Mouse (Mus musculus): ENCODE results near the gene Cd79a.
"Not testable (repeated sequence)": the region's sequence is repeated elsewhere in the genome, so short reads cannot be mapped to it uniquely, and the experiment has no call there.

Cd79a gene

DNA sequence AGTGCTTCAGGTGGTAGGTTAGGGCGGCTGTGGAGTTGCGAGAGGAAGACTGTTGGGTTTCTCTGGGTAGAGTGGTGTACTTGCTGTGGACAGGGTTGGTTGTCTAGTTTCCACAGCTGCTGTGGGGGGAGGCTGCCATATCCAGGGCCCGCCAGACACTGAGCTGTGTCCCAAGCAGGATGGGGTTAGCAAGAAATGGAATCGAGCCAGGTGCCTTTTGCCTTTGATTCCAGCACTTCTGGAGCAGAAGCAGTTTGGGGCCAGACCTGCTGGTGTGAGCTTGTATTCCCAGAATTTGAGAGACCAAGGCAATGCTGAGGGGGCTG lies 10.9 kb upstream of the Cd79a start:
- no peak for DNase-seq

DNA sequence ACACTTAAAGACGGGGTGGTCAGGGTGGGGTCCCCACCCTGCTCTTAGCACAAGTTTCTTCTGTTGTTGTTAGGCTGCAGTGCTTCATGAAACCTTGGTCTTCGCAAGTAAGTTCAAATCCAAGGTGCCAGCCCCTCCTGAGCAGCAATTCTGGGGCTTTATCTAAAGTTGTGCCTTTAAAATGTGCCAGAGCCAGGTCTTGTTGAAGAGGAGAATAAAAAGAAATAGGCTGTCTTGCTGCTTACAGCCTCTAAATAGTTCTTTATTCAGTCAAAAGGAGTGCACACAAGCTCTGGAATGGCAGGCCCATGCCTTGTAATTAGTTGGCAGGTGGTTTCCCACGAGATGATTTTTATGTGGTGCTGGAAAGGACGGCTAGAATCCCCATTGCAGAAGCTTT lies 10.1 kb upstream of the Cd79a start:
- DNase-seq: no peak

DNA sequence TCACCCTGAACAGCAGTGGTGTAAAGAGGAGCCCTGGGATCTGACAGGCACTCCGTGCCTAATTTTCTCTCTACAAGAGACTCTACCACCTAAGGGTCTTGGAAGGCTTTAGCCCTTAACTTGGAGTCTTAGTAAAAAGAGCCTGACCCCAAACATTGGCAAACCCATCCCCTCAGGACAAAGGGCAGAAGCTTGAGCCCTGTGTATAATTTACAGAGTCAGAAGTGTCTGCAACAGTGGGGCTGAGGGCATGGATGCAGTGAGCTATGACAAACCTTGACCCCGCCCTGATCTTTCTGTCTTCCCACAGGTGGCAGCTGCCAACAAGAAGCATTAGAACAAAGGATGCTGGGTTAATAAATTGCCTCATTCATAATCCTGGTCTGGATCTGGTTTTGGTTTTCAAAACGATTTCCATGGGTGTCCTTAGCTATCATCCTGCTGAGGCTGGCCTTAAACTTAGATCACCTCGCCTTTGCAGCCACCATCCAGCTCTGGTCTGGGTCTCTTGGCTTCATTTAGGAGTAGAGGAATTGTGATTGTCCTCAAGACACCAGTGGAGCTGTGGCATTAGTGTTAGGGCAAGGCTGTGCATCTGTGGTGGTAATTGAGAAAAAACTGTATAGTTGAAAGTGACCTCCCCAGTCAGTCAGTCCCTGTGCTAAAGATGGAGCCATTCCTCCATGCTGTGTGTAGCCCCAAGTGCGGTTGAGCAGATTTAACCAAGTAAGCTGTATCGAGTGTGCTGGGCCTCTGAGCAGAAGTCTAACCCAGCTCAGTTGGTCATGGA lies 7.6 kb upstream of the Cd79a start:
- DNase-seq: no peak

DNA sequence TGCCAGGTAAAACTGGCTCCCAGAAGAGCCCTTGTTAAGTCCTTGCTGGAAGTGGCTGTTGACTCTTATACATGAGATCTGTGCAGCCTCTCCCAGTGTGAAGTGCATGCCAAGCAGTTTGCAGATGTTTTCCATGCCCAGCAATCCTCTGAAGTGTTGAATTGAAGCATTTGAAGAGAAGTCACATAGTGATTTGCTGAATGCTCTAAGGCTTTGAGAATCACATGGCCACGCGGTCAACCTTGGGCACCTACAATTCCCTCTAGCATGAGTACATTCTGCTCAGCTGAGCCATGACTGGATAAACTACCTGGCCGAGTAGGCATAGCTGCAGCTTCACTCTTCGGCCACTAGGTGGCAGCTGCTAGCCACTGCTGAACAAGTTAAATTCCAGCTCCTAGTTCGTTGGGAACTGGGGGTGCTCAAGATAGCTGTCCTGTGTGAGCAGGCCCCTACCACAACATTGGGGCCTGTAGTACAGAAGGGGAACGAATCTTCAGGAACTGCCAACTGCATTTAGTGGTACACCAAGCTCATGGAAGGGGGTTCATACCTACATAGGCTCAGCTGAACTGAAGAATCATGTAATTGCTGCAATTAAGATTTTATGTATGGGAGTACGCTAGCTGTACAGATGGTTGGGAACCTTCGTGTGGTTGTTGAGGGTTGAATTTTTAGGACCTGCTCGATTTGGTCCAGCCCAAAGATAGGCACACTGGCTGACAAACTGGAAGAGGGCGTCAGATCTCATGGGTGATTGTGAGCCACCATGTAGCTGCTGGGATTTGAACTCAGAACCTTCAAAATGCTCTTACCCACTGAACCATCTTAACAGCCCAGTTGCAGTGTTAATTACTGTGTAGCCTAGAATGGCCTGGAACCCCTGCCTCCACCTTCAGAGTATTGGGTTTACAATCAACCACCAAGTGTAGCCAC lies 6.6 kb upstream of the Cd79a start:
- DNase-seq: peak; percentile 81 to 82

DNA sequence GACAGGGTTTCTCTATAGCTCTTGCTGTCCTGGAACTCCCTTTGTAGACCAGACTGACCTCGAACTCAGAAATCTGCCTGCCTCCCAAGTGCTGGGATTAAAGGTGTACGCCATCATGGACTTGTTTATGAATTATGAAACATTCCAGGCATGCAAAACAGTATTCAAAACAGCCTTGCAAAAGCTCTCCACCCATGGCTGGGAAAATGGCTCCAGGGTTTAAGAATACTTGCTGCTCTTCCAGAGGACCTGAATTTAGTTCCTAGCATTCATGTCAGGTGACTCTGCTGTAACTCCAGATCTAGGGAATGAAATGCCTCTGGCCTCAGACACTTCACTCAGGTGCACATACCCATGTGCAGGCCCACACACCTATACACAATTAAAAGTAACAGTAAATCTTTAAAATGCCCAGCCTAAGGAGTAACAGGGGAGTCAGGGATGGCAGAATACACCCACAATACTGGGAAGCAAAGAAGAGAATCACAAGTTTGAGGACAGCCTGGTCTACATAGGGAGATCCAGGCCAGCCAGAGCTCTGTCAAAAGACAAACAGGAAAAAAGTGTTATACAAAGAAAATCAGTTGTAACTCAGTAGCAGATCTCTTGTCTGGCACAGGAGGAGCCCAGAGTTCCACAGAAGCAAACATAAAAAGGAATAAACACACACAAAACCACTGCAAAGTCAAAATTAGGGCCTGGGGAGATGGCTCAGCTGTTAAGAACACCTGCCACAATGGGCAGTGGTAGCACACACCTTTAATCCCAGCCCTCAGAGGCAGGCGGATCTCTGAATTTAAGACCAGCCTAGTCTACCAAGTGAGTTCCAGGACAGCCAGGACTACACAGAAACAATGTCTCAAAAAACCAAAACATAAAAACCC lies 5.7 kb upstream of the Cd79a start:
- no peak for DNase-seq

DNA sequence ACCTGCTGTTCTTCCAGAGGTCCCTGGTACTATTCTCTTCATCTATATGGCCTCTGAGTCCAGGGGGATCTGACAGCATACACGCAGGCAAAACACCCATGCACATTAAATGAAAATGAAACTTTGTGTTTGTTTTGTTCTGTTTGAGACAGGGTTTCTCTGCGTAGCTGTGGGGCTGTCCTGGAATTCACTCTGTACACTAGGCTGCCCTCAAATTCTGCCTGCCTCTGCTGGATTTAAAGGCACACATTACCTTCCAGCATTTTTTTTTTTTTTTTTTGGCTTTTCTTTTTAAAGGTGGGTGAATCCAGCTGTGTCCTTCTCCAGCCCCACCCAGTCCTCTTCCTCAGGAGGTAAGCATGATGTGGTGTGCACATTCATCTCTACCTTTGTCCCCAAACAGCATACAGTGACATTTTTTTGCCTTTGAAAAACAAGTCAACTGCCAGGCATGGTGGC lies 5.0 kb upstream of the Cd79a start:
- DNase-seq: no peak

DNA sequence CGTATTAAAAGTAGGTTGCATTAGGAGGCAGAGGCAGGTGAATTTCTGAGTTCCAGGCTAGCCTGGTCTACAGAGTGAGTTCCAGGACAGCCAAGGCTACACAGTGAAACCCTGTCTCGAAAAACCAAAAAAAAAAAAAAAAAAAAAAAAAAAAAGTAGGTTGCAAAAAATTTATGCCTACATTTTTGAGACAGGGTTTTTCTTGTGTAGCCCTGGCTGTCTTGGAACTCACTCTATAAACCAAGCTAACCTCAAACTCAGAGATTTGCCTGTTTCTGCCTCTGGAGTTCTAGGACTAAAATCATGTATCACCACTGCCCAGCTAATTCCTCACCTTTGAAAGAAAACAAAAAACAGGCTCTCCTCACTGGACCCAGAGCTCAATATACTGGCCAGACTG lies 1.4 kb upstream of the Cd79a start:
- not testable (repeated sequence) for DNase-seq

DNA sequence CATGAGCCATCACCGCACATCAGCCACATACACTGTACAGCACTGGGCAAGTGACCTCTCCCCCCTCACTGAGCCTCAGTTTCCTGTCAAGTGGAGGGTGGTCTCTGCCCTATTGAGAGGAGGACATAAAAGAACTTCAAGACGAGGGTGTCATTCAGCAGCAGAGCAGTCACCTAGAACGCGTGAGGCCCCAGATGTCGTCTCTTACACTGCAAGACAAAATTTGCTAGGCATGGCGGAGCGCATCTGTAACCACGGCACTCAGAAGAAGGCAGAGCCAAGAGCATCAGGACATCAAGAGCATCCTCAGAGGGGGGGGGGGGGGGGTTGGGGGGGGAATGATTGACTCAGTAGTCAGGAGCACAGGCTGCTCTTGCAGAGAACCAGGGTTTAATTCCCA lies 912 bp upstream of the Cd79a start:
- peak; percentile 55 to 62 for DNase-seq

DNA sequence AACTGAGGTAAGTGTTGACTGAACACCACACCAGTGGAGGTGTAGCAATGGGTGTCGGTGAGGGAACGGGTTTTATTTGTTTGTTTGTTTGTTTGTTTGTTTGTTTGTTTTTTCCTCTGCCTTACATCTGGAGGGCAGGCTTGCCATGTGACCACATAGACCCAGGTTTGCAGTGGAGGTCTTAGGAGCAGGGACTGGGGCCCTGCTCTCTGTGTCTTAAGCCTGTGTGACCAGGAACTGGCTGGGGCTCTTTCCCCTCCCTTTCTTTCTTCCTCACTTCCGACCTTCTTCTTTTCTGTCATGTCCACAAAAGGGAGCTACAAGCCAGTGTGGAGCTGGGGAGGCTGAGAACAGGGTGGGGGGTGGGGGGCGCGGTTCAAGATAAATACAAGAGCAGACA lies 778 bp downstream of the Cd79a start:
- DNase-seq: no peak

DNA sequence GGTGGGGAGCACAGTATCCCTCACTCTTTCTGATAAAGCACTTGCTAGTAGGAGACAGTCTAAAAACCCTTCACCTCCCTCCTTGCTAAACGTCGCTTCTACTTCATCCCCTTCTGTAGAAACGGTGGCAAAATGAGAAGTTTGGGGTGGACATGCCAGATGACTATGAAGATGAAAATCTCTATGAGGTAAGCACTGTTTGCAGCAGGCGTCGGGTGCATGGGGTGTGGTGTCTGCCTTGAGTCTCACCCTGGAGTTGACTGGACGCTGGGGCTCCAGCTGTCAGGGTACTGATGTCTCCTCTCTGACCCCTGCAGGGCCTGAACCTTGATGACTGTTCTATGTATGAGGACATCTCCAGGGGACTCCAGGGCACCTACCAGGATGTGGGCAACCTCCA lies 3.9 kb downstream of the Cd79a start:
- peak; percentile 33 to 39 for DNase-seq

DNA sequence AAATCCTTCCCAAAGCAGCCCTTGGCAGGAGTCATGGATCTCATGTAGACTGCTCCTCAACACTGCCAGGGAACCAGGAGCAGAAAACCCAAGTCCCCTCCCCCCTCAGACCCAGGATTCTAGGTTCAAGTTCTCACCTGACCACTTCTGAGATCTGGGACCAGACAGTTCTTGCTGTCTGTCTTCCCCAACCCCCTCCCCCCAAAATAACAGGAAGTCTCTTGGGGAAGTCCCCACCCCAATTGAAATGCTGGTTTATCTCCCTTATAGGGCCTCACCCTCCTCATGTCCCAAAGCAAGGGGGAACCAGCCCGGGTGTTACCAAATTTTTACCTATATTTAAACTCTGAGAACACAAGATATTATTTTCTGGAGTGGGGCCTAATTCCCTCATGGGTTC lies 4.7 kb downstream of the Cd79a start:
- peak; percentile 67 to 70 for DNase-seq

DNA sequence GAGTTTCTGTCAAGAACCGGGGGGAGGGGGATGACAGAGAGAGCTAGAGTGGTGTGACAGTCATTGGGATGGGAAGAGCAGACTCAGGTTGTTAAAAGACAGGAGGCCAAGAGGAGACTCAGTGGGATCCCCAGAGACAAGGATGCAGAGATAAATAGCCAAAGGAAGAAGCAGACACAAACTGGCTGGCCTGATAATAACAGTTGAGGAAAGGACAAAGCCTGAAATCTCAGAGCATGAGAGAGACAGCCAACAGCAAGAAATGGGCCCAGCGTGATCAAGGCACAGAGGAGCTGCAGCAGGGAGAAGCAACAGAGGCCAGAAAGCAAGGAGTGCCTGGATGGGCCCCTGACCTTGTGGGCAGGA lies 5.1 kb downstream of the Cd79a start:
- no peak for DNase-seq

DNA sequence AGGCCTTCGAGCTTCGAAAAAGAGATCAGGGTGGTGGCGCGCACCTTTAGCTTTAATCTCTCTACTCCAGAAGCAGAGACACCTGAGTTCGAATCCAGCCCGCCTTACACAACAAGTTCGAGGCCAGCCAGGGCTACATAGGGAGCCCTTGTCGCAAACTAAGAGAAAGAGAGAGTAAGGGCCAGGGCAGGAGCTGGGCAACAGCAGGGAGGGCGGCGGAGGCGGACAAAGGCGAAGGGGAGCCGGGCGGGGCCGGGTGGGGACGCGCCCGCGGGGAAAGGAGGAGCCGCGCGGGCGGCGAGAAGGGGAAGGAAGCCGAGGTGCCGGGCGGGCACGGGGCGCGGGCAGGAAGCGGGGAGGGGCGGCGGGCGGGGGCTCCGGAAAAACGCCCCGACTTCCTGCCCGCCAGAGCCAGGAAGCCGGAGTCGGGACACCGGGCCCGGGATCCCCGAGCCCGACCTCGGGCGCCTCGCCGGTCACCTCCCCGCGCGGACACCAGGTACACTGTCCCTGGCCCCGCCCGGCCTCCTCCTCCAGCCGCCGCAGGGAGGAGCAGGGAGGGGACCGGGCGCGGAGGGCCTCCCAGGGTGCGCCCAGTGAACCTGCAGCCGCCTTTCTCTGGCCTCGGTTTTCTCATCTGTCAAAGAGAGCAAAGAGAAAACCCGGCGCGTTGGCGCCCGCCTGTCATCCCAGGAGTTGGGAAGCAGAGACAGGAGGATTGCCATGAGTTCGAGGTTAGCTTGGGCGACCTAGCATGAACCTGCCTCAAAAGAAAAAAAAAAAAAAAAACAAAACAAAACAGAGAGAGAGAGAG lies 5.7 kb downstream of the Cd79a start, which contains the start of gene Arhgef1:
Gene Arhgef1 (plus strand): TSS at position 283 of the 814 bp plus-strand sequence.
- peak; percentile 72 to 76 for DNase-seq

DNA sequence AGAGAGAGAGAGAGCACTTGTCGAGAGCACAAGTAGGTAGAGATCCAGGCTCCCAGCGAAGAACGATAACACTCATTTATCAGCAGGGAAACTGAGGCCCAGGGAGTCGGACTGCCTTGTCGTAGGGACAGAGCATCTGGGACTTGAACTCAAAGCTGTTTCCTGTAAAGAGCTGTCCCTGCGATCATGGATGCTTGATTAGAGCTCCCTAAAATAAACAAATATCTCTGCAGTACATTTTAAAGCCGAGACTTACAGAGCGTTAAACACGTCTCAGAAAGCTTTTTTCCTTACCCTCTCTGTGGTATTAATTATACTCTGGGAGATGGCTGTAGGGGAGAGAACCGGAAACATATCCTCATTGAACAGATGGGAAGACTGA lies 6.3 kb downstream of the Cd79a start:
- DNase-seq: peak in 1 of 2 experiments; percentile 46

DNA sequence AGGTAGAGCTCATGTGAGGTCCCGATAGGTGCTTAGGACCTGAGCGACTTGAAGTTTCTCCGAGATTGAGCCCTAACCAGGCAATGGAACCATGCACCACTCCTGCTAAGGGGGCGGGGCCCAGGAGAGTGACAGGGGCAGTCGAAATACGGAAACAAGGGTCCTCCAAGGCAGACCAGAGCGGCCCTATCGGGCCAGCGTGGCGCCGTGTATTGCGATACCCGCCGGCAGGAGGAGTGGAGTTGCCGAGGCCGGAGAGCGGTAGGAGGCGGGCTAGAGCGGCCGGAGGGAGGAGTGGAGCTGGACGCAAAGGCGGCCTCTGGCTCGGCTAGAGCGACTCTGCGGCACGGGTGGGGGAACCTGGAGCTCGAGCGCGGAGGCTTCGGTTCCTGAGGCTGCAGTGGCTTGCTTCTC lies 6.9 kb downstream of the Cd79a start:
- peak; percentile 96 to 97 for DNase-seq

DNA sequence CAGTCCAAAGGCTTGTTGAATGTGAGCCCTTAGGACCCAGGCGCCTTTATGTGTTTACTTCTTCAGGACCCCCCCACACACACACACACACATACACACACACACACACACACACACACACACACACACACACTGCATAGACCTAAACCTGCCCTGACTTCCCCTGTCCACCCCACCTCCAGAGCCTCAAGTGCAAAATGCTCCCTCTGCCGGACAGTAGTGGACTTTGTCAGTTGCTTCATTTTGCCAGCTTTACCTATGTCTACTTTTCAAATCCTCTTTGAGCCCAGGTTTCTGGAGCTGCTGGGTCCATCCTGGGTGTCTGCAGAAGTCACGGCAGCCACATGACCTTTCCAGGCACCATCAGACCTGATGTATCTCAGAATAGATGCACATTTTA lies 7.8 kb downstream of the Cd79a start:
- peak; percentile 83 to 84 for DNase-seq

DNA sequence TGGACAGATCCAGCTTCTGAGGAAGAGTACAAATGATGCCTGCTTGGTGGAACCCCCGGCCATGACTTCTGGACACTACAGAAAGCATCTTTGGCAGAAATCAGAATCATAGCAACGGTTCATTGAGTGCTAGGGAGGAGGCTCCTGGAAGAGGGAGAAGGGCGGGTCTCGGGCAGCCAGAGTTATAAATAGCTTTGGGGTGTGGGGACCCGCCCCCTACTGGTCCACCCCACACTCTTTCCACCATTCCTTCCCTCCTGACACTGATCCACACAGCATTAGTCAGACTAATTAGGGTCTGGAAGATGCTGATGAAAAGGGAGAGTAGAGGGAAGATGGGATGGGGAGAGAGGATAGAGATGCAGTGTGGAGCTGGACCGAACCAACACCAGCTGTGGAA lies 9.4 kb downstream of the Cd79a start:
- DNase-seq: no peak

DNA sequence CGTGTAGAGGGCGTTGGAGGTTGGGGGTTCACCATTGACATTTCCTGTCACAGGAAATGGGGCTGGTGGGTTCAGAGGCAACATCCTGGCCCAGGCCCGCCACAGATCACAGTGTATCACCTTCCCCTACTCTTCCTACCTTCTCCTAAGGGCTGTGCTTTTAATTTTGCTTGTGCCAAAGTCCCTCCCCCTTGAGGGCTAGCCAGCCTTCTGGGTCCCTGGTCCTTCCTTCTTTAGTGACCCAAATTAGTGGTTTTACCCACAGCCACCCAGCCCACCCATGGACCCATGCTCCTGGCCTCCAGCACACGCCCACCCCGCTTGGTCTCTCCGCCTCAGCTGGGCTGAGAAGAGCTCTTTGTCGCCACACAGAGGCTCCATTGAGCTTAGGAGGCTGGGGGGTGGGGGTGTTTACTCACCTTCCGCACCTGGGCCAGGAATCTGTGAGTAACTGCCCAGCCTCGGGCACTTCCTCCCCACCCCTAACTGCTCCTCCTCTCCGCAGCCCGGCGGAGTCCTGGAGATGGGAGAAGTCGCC lies 10.1 kb downstream of the Cd79a start:
- peak; percentile 68 to 72 for DNase-seq

DNA sequence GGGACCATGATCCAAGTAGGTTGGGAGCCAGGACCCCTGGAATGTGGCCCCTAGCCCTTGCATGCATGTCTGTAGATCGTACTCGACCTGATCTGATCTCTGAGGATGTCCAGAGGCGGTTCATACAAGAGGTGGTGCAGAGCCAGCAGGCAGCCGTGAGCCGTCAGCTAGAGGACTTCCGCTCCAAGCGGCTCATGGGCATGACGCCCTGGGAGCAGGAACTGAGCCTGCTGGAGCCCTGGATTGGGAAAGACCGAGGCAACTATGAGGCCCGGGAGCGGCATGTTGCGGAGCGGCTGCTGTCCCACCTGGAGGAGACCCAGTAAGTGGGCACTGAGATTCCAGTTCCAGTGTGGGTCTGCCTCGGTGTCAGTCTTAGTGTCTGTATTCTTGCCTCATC lies 15.3 kb downstream of the Cd79a start:
- DNase-seq: no peak

DNA sequence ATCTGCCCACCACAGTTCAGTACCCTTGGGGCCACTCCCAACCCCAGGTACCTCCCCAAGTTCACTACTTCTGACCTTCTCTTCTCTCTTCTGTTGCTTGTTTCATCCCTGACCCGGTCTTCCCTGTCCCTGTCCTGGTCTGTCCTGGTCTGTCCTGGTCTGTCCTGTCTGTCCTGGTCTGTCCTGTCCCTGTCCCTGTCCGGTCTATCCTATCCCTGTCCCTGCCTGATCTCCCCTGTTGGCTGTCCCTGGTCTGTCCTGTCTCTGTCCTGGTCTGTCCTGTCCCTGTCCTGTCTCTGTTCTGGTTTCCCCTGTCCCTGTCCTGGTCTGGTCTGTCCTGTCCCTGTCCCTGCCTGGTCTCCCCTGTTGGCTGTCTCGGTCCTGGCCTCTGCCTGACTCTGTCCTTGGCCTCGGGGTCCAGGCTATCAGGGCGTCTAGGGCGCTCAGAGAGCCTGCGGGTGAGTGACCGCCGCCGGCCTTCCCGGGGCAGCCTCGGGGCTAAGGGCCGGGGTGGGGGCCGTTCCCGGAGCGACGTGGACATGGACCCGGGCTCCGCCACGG lies 21.7 kb downstream of the Cd79a start:
- DNase-seq: no peak

DNA sequence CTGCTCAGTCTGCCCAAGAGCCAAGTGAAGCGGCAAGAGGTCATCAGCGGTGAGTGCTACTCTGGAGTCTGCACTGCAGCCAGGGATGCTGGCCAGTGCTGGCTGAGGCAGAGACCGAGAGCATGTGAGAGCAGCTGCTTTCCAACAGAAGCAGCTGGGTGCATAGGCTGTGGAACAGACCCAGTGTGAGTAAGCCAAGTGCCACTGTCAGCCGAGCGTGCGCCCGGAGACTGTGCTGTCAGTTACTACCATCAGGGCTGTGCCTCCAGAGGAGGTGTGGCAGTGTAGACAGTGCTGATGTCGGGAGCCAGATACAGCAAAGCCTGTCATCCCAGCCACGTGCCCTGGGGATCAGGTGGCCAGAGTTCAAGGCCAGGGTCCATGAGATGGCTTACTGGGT lies 22.5 kb downstream of the Cd79a start:
- no peak for DNase-seq

DNA sequence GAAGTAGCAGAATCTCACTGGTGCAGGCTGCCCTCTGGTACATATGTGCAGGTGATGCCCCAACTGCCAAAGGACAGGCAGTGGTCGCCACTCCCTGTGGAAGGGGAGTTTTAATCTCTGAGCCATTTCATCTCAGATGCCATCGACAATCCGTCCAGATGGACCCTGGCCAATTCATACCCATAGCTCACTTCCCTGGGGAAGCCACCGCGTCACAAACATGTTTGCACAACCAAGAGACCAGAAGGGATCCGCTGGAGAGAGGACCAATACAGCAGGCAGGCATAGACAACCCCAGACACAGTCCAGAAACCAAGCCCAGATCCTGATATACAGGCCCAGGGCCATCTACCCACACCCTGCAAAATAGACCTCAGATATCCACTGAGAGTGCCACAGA lies 33.3 kb downstream of the Cd79a start:
- DNase-seq: no peak

Data from B cell, adult 2 months (primary cell).